Mouse (Mus musculus): ENCODE data around the gene Gstm6. TPM values are rescaled to one million over a fixed set of nuclear protein-coding genes. Genes with fewer than 3 reads are reported as not detected.
"Not testable (repeated sequence)": the region's sequence is repeated elsewhere in the genome, so short reads cannot be mapped to it uniquely, and the experiment has no call there.

Gstm6 gene
- polyA plus RNA-seq, 1 experiment from 2014 or later: 10.5 TPM

DNA sequence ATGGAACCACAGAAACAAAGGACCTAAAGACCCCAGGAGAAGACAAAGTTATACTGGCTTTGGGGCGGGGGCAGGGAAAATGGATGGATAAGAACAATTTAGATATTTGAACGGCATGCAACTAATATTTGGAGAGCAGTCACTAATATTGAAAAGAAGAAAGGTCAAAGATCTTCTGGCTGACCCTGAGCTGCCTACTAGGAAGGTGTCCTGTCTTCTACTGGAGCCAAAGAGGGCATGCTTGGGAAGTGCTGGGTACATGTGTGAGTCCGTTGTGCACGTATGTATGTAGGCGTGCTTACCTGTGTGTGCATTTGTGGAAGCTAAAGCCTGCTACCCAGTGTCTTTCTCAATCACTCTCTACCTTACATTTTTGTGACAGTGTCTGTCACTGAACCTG is 23.1 kb upstream of the Gstm6 start:
- no peaks in the 10 kb centered on the region for H3K9me3 ChIP-seq
- WGBS: 92% methylated on average over 5 of the region's 5 CpGs
- ATAC-seq (ENCODE audit: low FRiP score, low read depth): no peak
- no peak overlapping the region for H3K9ac ChIP-seq
- no peaks in the 10 kb centered on the region for H3K36me3 ChIP-seq
- H3K27me3 ChIP-seq: no peaks in the 10 kb centered on the region
- H3K4me3 ChIP-seq: no peak overlapping the region
- H3K4me1 ChIP-seq: no peaks in the 10 kb centered on the region
- no peak overlapping the region for H3K4me2 ChIP-seq (replicated peaks)
- no peak overlapping the region for H3K27ac ChIP-seq

DNA sequence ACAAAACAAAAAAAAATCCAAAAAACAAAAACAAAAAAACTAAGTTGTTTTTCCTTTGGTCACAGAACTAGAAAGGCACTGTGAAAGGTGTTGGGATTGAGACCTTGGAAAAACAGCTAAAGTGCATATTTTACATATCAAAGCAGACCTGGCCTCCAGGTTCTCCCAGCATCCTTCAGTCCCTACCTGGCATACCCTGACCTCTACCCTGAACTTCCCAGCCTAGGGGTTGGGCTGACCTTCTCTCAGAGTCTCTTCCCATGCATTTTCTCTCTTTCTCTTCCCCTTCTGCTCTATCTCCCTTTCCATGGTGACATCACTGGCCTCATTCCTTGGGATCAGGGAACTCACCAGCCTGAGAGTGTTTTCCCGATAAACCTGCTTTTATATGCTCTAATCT is 22.0 kb upstream of the Gstm6 start:
- Histone ChIP-seq H3K27ac (no peak overlapping the region), H3K4me1 (no peaks in the 10 kb centered on the region), H3K4me2 (replicated peaks) (no peak overlapping the region), H3K27me3 (no peaks in the 10 kb centered on the region), H3K9me3 (no peaks in the 10 kb centered on the region), H3K36me3 (no peaks in the 10 kb centered on the region), H3K9ac (no peak overlapping the region), H3K4me3 (no peak overlapping the region)
- ATAC-seq (ENCODE audit: low FRiP score, low read depth): no peak
- 71% methylated on average over 1 of the region's 1 CpGs for WGBS

DNA sequence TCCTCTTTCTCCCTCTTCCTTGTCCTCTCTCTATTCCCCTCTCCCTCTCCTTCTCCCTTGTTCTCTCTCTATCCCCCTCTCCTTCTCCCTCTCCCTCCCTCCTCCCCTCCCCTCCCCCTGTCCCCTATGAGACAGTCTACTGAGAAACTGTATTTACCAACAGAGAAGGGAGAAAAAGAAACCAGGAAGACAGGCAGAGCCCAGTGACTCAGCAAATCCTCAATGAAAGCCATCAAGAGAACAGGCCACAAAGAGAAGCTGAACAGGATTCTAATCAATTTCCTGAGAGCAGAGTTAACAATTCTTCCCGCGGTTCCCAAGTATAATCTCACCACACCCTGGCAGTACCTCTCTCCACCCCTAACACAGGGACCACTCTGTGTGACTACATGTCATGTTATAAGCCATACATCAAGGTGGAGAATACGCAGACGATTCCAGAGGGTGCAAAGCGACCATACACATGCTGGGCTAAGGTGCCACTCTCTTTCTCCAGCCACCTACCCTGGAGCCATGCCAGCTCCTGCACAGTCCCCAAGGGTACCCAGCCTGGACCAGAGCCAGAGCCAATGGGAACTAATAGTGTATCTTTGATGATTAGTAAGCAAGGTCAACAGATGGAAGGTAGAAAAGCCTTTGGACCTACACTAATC is 21.2 kb upstream of the Gstm6 start:
- no peak overlapping the region for H3K4me3 ChIP-seq
- H3K9ac ChIP-seq: no peak overlapping the region
- WGBS: 68% methylated on average over 5 of the region's 5 CpGs
- H3K9me3 ChIP-seq: no peaks in the 10 kb centered on the region
- H3K36me3 ChIP-seq: no peaks in the 10 kb centered on the region
- no peak overlapping the region for H3K4me2 ChIP-seq (replicated peaks)
- H3K27me3 ChIP-seq: no peaks in the 10 kb centered on the region
- no peak overlapping the region for H3K27ac ChIP-seq
- H3K4me1 ChIP-seq: no peaks in the 10 kb centered on the region
- no peak for ATAC-seq (ENCODE audit: low FRiP score, low read depth)

DNA sequence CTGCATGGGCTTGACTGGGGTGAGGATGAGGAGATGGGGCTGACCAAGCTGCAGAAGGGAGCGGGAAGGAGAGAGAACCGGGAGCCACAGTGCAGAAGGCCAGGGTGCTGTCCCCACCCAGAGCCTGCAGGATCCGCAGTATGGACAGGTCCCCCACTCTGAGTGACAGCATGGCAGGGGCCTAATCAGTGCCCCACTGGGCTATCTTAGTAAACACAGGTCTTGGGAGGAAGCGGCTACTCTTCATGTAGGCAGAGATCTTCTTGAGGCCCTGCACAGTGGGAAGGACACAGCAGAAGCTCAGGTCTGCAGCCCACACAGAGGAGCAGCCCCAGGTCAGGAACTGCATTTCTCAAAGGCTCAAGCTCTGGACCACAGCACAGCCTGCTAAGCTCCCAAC is 20.5 kb upstream of the Gstm6 start:
- H3K36me3 ChIP-seq: no peaks in the 10 kb centered on the region
- WGBS: 82% methylated on average over 4 of the region's 4 CpGs
- H3K27me3 ChIP-seq: no peaks in the 10 kb centered on the region
- ATAC-seq (ENCODE audit: low FRiP score, low read depth): no peak
- H3K27ac ChIP-seq: no peak overlapping the region
- no peak overlapping the region for H3K4me3 ChIP-seq
- H3K4me1 ChIP-seq: no peaks in the 10 kb centered on the region
- H3K9ac ChIP-seq: no peak overlapping the region
- no peaks in the 10 kb centered on the region for H3K9me3 ChIP-seq
- no peak overlapping the region for H3K4me2 ChIP-seq (replicated peaks)

DNA sequence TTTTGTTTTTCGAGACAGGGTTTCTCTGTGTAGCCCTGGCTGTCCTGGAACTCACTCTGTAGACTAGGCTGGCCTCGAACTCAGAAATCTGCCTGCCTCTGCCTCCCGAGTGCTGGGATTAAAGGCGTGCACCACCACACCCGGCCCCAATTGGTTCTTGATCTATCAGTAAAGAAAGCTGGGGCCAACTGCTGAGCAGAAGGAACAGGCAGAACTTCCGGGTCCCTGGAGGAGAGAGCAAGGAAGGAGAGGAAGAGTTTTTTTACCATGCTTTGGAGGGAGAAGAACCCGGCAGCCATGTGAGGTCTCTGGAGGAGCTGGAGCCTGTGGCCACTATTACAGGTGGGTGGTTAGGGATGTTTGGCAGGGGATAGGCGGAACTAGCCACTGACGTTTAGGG is 11.7 kb upstream of the Gstm6 start:
- not testable (repeated sequence) for H3K27ac ChIP-seq; ATAC-seq (ENCODE audit: low FRiP score, low read depth); H3K36me3 ChIP-seq; H3K4me2 ChIP-seq (replicated peaks); H3K27me3 ChIP-seq; H3K4me1 ChIP-seq; H3K4me3 ChIP-seq; H3K9ac ChIP-seq; H3K9me3 ChIP-seq
- WGBS: 85% methylated on average over 9 of the region's 9 CpGs

GRCm38 (mm10) chr3:107953906-107954305 is 10.4 kb upstream of the Gstm6 start:
- 75% methylated on average over 5 of the region's 5 CpGs for WGBS
- Histone ChIP-seq H3K27ac (no peak overlapping the region), H3K4me2 (replicated peaks) (no peak overlapping the region), H3K4me1 (no peaks in the 10 kb centered on the region), H3K9me3 (0 out of 2 replicates have a peak, but pooled peaks cover 3% of the 10 kb centered on the region), H3K9ac (no peak overlapping the region), H3K4me3 (no peak overlapping the region), H3K36me3 (no peaks in the 10 kb centered on the region), H3K27me3 (no peaks in the 10 kb centered on the region)
- ATAC-seq (ENCODE audit: low FRiP score, low read depth): no peak

DNA sequence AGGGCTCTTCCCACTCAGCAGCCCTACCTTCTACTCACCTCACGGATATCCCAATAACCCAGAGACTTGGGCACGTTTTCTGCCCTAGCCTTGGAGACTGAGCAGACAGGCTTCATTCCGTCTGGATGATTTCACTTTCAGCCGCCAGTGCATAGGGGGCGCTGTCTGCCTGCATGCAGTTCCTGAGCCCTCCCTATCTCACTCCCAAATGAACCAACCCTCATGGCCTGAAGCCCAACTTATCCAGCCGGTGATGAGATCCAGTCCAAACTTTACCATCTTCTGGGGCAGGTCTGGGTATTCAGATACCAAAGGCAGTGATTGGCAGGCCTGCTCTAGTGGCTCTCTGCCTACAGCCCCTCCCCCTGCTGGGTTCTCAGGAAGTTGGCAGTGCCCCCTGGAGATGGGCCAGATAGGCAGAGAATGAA is 9.8 kb upstream of the Gstm6 start:
- no peak overlapping the region for H3K27ac ChIP-seq
- WGBS: 15% methylated on average over 6 of the region's 6 CpGs
- 0 out of 2 replicates have a peak, but pooled peaks cover 3% of the 10 kb centered on the region for H3K9me3 ChIP-seq
- ATAC-seq (ENCODE audit: low FRiP score, low read depth): 0 out of 2 replicates have a peak, but pooled peaks have one; percentile 3
- no peaks in the 10 kb centered on the region for H3K4me1 ChIP-seq
- no peak overlapping the region for H3K4me2 ChIP-seq (replicated peaks)
- no peaks in the 10 kb centered on the region for H3K27me3 ChIP-seq
- no peak overlapping the region for H3K4me3 ChIP-seq
- H3K36me3 ChIP-seq: no peaks in the 10 kb centered on the region
- no peak overlapping the region for H3K9ac ChIP-seq

GRCm38 (mm10) chr3:107950531-107950930 is 7.0 kb upstream of the Gstm6 start:
- Histone ChIP-seq H3K9ac (no peak overlapping the region), H3K9me3 (no peaks in the 10 kb centered on the region), H3K27me3 (no peaks in the 10 kb centered on the region), H3K4me2 (replicated peaks) (no peak overlapping the region), H3K36me3 (no peaks in the 10 kb centered on the region), H3K4me3 (no peak overlapping the region), H3K4me1 (no peaks in the 10 kb centered on the region), H3K27ac (no peak overlapping the region)
- 85% methylated on average over 11 of the region's 11 CpGs for WGBS
- ATAC-seq (ENCODE audit: low FRiP score, low read depth): no peak

GRCm38 (mm10) chr3:107949461-107949860 is 5.9 kb upstream of the Gstm6 start:
- not testable (repeated sequence) for H3K27ac ChIP-seq; ATAC-seq (ENCODE audit: low FRiP score, low read depth); H3K27me3 ChIP-seq; H3K4me2 ChIP-seq (replicated peaks); H3K9me3 ChIP-seq; H3K4me1 ChIP-seq; H3K4me3 ChIP-seq; H3K9ac ChIP-seq; H3K36me3 ChIP-seq
- 100% methylated on average over 1 of the region's 1 CpGs for WGBS

DNA sequence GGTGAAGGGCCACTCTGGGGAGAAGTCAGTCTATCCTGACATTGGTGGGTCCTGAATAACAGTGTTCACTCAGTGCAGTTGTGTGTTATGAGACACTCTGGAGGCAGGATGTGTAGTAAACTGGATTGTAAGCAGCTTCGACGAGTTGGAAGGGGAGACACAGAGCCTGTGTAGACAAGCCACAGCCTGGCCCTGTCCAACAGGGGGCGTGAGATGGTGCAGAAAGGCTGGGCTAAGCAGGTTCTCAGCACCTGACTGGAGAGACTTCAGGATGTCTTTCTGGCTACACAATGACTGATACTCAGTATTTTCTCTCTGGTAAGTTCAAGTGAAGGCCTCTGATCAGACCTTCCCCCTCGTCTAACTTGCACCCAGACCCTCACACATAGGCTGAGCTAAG is 2.2 kb upstream of the Gstm6 start:
- Histone ChIP-seq H3K27ac (no peak overlapping the region), H3K36me3 (no peaks in the 10 kb centered on the region), H3K4me2 (replicated peaks) (no peak overlapping the region), H3K9me3 (no peaks in the 10 kb centered on the region), H3K4me3 (no peak overlapping the region), H3K4me1 (peaks cover 8% of the 10 kb centered on the region), H3K27me3 (no peaks in the 10 kb centered on the region), H3K9ac (no peak overlapping the region)
- no peak for ATAC-seq (ENCODE audit: low FRiP score, low read depth)
- 61% methylated on average over 4 of the region's 4 CpGs for WGBS

DNA sequence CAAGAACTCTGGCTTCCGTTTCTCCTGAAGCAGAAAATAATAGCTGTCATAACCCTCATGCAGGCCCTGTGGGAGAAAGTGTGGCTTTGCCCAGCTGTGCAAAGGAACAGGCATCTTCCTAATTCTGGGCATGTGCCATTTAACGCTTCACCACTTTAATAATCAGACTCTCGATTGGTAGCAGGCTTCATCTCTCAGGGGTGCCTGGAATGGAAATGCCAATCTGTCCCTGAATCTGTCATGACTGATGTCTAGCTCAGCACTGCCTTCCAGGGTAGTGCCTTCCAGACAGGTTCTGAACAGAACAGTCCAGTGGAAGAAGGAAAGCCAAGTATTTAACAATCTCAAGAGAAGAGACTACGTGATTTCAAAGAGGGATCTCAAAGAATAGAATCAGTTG is 2.3 kb downstream of the Gstm6 start:
- Histone ChIP-seq H3K4me3 (no peak overlapping the region), H3K9me3 (no peaks in the 10 kb centered on the region), H3K9ac (no peak overlapping the region), H3K27ac (no peak overlapping the region), H3K27me3 (no peaks in the 10 kb centered on the region), H3K36me3 (no peaks in the 10 kb centered on the region), H3K4me1 (peaks cover 8% of the 10 kb centered on the region), H3K4me2 (replicated peaks) (no peak overlapping the region)
- WGBS: 73% methylated on average over 4 of the region's 4 CpGs
- no peak for ATAC-seq (ENCODE audit: low FRiP score, low read depth)

DNA sequence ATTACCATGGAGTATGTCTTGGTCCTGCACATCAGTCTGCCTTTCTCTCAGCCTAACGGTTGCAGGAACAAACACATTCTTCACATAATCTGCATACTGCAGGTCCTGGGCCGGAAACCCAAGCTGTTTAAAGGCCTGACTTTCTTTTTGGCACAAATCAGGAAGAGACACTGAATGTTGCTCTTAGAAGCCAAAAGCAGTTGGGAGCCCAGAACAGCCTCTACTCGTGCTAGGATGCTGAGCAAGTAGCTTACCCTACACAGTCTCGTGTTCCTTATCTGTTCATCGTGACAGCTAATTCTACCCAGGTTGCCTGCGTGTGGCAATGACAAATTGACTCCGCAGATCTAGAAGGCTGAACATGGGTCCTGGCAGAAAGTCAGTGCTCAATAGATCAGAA is 3.0 kb downstream of the Gstm6 start:
- no peaks in the 10 kb centered on the region for H3K27me3 ChIP-seq
- no peaks in the 10 kb centered on the region for H3K36me3 ChIP-seq
- no peak overlapping the region for H3K4me2 ChIP-seq (replicated peaks)
- H3K27ac ChIP-seq: no peak overlapping the region
- peaks cover 8% of the 10 kb centered on the region for H3K4me1 ChIP-seq
- no peaks in the 10 kb centered on the region for H3K9me3 ChIP-seq
- H3K9ac ChIP-seq: no peak overlapping the region
- WGBS: 70% methylated on average over 7 of the region's 7 CpGs
- no peak for ATAC-seq (ENCODE audit: low FRiP score, low read depth)
- no peak overlapping the region for H3K4me3 ChIP-seq

GRCm38 (mm10) chr3:107939830-107940229 is 3.7 kb downstream of the Gstm6 start:
- no peak overlapping the region for H3K4me2 ChIP-seq (replicated peaks)
- no peak overlapping the region for H3K9ac ChIP-seq
- H3K4me1 ChIP-seq: peaks cover 8% of the 10 kb centered on the region
- H3K9me3 ChIP-seq: no peaks in the 10 kb centered on the region
- WGBS: 79% methylated on average over 4 of the region's 4 CpGs
- H3K27ac ChIP-seq: no peak overlapping the region
- no peak for ATAC-seq (ENCODE audit: low FRiP score, low read depth)
- no peaks in the 10 kb centered on the region for H3K36me3 ChIP-seq
- no peaks in the 10 kb centered on the region for H3K27me3 ChIP-seq
- H3K4me3 ChIP-seq: no peak overlapping the region
